Mouse (Mus musculus): ENCODE results near the gene Epb41l5. TPM values are rescaled to one million over a fixed set of nuclear protein-coding genes. Genes with fewer than 3 reads are reported as not detected.

Gene Epb41l5
- total RNA-seq, 2 experiments from 2014 or later, result 4.4 to 5.4 TPM

DNA sequence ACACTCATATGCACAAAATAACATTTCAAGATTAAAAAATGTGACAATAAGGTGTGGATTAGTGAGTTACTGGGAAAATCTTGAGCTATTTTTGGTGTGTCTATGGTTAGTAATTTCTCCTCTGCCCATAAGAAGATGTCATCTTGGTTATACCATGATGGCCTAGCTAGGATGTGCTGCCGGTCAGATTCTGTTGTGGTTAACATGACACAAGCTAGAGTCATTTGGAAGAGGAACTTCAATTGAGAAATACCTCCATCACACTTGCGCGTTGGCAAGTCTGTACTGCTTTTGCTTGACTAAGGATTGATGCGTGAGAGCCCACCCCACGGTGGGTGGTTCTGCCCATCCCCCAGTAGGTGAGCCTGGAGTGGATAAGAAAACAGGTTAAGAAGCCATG lies 114.5 kb downstream of the Epb41l5 start:
- DNase-seq (ENCODE audit: low spot score in 2 of 2), result no peak

DNA sequence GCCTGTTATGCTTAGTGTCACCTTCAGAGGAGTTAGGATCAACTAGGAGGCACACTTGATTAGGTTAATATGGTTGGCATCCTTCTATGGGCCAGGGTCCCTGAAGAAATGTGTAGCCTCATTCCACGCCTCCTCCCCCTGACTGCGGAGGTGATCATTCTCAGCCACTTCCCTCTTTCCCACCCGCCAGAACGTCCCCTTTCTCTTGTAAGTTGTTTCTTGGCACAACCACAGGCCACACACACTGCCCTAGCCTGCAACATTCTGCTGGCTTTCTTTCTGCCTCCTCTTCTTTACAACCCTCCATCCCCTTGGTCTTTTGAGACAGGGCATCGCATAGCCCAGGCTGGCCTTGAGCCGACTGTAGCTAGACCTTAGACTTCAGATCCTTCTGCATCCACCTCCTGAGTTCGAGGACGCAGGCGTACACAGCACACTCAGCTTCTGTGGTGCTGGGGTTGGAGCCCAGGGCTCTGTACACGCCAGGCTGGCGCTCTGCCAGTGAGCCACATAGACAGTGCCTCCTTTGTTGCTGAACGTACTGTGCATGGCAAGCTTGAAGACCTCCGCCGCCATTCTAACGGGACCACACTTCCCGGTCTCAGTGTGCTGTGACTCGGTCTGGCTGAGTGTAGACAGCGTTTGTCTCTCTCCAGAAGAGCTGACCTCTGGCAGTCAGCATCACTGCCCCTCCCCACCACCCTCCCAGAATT lies 115.6 kb downstream of the Epb41l5 start:
- DNase-seq (ENCODE audit: low spot score in 2 of 2), result peak in 1 of 2 experiments; percentile 18

DNA sequence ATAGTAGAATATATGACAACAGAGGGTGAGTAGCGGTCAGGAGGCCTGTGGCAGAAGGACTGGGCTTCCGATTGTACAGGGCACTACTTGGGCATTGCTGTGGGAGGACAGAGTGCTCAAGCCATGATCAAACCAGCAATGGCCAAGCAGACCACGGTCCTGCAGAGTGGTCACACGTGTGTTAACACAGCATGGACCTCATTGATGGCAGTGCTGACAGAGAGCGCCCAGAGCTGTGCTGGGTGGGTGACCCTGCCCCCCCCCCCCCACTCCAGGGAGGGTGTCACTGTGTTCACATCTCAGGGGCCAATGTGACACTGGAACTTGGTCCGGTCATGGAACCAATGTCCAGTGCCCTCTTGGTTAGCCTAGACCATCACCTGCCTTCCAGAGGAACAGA lies 116.6 kb downstream of the Epb41l5 start:
- no peak for DNase-seq (ENCODE audit: low spot score in 2 of 2)

DNA sequence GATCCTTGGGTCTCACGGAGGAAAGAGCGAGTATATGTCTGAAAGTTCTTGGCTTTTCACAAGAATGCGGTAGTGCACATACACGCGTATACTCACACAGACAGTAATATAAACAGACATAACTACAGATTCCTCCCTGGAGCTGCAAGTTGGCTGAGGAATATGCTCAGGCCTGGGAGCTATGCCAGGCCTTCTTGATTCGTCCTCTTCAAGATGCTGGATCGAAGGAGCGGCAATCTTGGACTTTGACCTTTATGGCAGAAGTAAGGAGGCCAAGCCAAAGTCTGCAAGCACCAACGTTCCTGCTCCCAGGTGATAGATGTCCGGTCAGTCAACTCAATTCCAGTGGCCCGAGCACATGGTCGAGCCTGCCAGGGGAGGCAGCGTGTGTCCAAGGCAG lies 117.9 kb downstream of the Epb41l5 start:
- DNase-seq (ENCODE audit: low spot score in 2 of 2), result no peak

DNA sequence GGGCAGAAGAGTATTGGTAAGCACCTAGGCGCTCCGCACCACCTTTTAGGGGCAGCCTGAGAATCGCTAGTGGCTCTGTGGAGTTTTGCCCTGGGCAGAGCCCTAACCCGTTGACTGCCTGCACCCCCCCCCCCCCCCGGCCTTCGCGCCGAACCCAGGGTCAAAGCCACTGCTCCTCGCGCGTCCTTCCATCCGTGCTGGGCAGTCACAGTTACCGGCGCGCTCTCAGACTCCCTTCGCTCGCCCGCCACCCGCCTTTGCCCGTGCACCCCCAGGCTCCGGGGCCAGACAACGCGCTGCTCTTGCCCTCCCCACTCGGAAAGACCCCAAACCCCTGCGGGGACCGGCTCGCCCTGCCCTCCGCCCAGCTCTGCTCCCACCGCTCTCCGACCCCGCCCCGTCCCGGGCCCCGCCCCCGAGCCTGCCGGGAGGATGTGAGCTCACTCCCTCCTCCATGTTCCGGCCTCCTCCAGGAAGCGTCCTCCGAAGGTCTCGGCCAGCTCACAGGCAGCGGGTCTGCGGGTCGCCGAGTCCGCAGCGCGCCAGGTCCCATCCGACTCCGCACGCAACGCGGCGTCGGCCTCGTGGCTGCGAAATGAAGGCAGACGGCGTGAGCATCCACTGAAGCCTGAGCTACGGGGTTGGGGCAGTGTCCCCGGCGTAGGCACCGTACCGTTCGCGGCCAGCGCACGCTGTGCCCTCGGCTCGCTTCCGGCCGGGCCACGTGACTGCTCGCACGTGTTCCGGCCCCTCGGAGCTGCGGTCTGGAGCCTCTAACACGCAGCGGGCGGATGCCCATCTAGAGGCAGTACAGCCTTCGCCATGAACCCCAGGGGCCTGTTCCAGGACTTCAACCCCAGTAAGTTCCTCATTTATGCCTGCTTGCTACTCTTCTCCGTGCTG lies 122.9 kb downstream of the Epb41l5 start, which contains the start of gene Tmem185b:
Gene Tmem185b (plus strand): TSS at position 472 of the 903 bp plus-strand sequence.
- DNase-seq (ENCODE audit: low spot score in 2 of 2), result peak; percentile 82 to 85

GRCm38 (mm10) chr1:119525004-119525444 lies 123.8 kb downstream of the Epb41l5 start:
- DNase-seq (ENCODE audit: low spot score in 2 of 2), result peak in 1 of 2 experiments; percentile 51

GRCm38 (mm10) chr1:119523826-119524225 lies 125.0 kb downstream of the Epb41l5 start:
- DNase-seq (ENCODE audit: low spot score in 2 of 2), result no peak

DNA sequence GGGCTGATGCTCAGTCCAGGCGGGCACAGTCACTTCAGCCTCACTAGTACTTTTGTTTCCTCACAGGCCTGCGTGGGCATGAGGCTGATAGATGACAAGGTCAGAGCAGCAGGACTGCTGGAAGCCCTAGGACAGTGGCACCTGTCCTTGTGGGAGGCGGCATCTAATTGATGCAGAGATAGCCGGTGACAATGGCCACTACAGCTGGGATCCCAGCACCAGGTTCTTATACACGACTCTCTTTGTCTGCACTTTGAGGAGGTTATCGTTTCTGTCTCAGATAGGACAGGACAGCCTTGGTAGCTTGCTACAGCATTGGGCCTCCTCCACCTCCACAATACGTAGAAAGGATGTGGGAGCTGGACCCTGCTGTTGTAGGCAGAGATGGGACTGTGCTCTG lies 125.4 kb downstream of the Epb41l5 start:
- DNase-seq (ENCODE audit: low spot score in 2 of 2), result no peak

- DNase-seq (ENCODE audit: low spot score in 2 of 2), result no peak
Measured at GRCm38 (mm10) chr1:119522726-119523125, 126.1 kb downstream of the Epb41l5 start.

- no peak for DNase-seq (ENCODE audit: low spot score in 2 of 2)
Measured at GRCm38 (mm10) chr1:119521681-119522080, 127.1 kb downstream of the Epb41l5 start.

- no peak for DNase-seq (ENCODE audit: low spot score in 2 of 2)
Measured at GRCm38 (mm10) chr1:119521029-119521428, 127.8 kb downstream of the Epb41l5 start.

- no peak for DNase-seq (ENCODE audit: low spot score in 2 of 2)
Measured at GRCm38 (mm10) chr1:119519286-119519685, 129.5 kb downstream of the Epb41l5 start.

DNA sequence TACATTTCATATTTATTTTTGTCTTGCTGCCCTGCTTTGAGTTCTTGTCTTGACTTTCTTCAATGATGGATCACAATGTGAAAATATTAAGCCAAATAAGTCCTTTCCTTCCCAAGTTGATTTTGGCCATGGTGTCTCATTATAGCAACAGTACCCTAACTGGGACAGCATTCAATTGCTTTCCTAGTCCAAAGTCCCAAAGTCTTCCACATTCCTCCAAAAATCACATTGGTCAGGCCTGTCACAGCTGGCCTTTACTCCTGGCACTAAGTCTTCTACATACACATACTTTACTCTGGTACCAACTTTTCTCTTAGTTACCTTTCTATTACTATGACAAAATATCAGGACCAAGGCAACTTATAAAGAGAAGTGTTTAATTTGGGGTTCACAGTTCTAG lies 130.0 kb downstream of the Epb41l5 start:
- DNase-seq (ENCODE audit: low spot score in 2 of 2), result no peak

DNA sequence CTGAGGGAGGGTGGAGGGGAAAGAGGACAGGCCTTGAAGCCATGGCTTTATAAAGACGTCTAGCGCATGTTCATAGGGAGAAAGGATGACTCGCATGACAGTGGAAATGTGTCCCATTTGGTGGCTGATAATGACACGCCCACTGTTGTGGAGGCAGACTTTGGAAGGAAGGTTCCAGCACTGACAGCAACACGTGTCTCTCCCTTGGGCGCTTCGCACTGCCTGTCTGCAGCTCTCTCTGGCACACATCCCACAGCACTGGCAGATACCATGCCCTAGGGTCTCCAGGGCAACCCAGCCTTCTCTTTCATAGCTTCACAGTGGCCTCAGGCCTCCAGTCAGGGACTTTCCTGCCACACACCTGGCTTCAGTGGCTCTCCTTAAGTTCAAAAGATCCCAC lies 130.7 kb downstream of the Epb41l5 start:
- DNase-seq (ENCODE audit: low spot score in 2 of 2), result peak in 1 of 2 experiments; percentile 25

DNA sequence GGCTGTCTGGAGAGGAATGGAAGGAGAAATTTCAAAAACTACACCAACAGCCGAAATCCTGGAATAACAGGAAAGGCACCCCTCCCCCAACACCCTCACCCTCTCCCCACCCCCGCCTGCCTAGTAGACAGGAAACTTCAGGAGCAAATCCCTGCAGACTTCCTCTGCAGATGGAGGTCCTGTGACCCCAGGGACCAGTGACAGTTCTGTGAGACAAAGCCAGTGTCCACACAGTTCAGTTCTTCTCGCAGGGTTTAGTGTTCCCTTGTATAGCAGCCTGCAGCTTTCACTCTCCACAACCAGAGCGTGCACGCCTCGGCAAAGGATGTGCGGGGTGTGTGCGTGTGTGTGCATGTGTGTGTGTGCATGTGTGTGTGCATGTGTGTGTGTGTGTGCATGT lies 137.9 kb downstream of the Epb41l5 start:
- DNase-seq (ENCODE audit: low spot score in 2 of 2), result no peak

DNA sequence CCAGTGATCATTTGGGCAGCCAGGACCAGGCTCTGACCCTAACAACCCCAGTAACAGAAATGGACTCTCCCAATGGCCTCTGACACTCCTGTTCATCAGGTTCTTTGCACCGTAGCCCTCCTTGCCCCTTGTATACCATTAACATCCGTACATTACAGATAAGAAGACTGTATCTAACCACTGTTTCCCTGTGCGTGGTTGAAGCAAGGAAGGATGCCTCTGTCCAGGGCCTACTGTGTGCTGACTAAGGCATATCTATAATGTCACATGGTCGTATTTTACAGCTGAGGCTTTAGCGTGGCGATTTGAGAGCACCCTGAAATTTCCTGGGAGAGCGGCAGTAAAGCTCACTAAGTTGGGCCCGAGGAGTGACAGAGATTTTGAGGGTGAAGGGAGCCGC lies 138.4 kb downstream of the Epb41l5 start:
- no peak for DNase-seq (ENCODE audit: low spot score in 2 of 2)

GRCm38 (mm10) chr1:119509474-119509873 lies 139.3 kb downstream of the Epb41l5 start:
- DNase-seq (ENCODE audit: low spot score in 2 of 2), result no peak

GRCm38 (mm10) chr1:119508548-119508947 lies 140.3 kb downstream of the Epb41l5 start:
- DNase-seq (ENCODE audit: low spot score in 2 of 2), result no peak

DNA sequence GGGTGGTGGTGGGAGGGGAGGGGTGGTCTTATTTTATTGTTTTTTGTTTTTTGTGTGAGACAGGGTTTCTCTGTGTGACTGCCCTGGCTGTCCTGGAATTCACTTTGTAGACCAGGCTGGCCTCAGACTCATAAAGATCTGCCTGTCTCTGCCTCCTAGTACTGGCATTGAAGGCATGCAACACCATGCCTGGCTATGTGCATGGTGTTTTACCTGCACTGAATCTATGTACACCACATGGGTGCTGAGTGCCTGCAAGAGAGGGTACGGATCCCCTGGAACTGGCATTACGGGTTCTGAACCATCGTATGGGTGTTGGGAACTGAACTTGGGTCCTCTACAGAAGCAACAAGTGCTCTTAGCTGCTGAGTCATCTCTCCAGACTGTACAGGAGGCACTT lies 142.8 kb downstream of the Epb41l5 start:
- DNase-seq (ENCODE audit: low spot score in 2 of 2), result no peak

- DNase-seq (ENCODE audit: low spot score in 2 of 2), result peak; percentile 96 to 98
Measured at GRCm38 (mm10) chr1:119504260-119505062, 144.3 kb downstream of the Epb41l5 start, which contains the start of gene Ralb. Ralb (minus strand) TSS chr1:119504794.

DNA sequence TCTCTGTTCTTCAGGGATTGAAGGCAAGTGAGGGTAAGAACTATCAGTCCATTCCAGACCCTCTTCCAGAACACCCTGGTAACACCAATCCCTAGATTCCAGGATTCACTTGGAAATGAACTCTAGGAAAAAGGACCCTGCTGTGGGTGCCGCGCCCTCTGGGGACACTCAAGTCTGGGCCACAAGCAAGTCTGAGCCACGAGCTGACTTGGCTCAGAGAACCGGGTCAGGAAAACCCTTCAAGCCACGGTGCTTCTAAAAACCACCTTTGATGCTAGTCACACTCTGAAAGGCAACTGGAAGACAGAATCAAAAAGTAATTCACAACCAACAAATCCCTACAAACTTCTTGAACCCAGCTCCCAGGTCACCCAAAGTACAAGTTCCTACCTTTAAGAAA lies 145.0 kb downstream of the Epb41l5 start:
- no peak for DNase-seq (ENCODE audit: low spot score in 2 of 2)

Data from layer of hippocampus, adult 18-20 months (tissue).